Mouse (Mus musculus) ES-Bruce4 (cell line): ENCODE data around the gene Fbh1. TPM values are rescaled to one million over a fixed set of nuclear protein-coding genes. Genes with fewer than 3 reads are reported as not detected.

Experiments
- H3K27ac ChIP-seq: 2 replicates; pipeline ENCODE4 v1.5.1; 2012; ENCODE audit warnings: low read length, inconsistent platforms; ENCODE audit not compliant: insufficient read depth
- H3K27me3 ChIP-seq: 2 replicates; pipeline ENCODE4 v1.6.1; 2012; ENCODE audit warnings: mild to moderate bottlenecking, low read length, inconsistent platforms; ENCODE audit not compliant: control insufficient read depth, poor library complexity, insufficient read depth, severe bottlenecking
- H3K36me3 ChIP-seq: 2 replicates; pipeline ENCODE4 v1.6.1; 2012; ENCODE audit warnings: inconsistent platforms, mild to moderate bottlenecking, low read length, moderate library complexity; ENCODE audit not compliant: control insufficient read depth, poor library complexity, insufficient read depth, severe bottlenecking
- H3K4me1 ChIP-seq: one replicate; pipeline ENCODE4 v1.8.1; 2011; ENCODE audit warnings: low read length; ENCODE audit not compliant: control insufficient read depth, insufficient read depth
- H3K4me3 ChIP-seq: 2 replicates; pipeline ENCODE4 v1.5.1; 2011; ENCODE audit warnings: low read depth, mild to moderate bottlenecking, low read length
- H3K9ac ChIP-seq: 2 replicates; pipeline ENCODE4 v1.6.1; 2012; ENCODE audit warnings: low read depth, mild to moderate bottlenecking, inconsistent platforms; ENCODE audit not compliant: poor library complexity, severe bottlenecking
- H3K9me3 ChIP-seq: replicated peaks from 2 replicates; pipeline ENCODE4 v1.6.1; 2012; ENCODE audit warnings: mild to moderate bottlenecking, low read length, inconsistent platforms; ENCODE audit not compliant: control insufficient read depth, poor library complexity, insufficient read depth, severe bottlenecking
- CTCF ChIP-seq: IDR thresholded peaks from one replicate; pipeline ENCODE4 v1.8.1; 2011; ENCODE audit warnings: low read depth, low read length
- EP300 ChIP-seq: IDR thresholded peaks from 2 replicates; pipeline ENCODE4 v1.6.1; 2011; ENCODE audit warnings: low read depth, low read length; ENCODE audit not compliant: insufficient read depth
- POLR2A ChIP-seq: IDR thresholded peaks from one replicate; pipeline ENCODE4 v1.8.1; 2011; ENCODE audit warnings: low read length; ENCODE audit not compliant: insufficient read depth
- polyA plus RNA-seq: library from polyadenylated mRNA; stranded (reverse); fragments of >200 nt; gene quantifications from 2 replicates; pipeline ENCODE4 v1.2.4, GENCODE M21; 2011; ENCODE audit warnings: low read depth; ENCODE audit not compliant: missing spikeins, insufficient read depth, insufficient read length

Fbh1 gene
- polyA plus RNA-seq, result 73.7 and 87.9 TPM in 2 replicates

DNA sequence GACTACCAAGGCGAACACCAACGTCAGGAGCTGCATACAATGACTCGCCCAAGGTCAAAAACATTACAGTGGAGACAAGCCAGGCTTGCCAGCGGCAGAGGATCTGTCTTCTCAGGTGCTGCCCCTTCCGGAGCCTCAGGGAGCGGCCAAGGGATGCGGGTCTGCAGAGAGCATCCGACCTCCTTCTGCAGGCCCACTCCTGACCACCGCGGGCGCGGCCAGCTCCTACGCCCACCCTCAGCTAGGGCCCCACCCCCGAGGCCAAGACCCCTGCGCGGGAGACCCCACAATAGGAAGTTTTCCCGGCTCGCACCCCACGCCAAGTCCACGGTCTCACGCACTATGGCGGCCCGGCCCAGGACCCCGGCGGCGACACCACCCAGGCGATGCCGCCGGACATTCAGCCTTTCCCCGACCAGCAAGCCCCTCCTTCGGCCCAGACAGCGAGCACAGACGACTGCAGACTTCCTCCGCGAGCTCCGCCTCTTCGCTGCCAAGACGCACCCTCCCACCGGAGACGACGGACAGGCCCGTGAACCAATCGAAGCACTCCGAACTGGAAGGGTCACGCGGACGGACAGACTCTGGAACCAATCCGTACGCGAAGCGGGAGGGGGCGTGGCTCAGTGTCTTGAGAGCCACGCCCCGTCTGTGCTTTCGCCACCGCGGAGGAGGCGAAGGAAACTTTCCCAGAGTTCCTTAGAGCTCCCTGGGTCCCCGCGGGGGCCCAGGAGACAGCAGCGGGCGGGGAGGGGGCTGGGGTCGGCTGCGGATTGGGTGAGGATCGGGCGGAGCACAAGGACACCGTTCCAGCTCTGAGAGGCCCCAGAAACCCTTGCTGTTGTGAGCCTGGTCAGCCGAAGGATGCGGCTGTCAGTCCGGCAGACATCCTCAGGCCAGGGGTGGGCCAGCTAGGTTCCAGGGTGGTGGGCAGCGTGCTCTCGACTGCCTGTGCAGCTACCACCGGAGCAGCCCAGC is at the start of gene Fbh1, which contains the start of gene Ankrd16:
Fbh1 (minus strand) TSS at position 492 of the 978 bp plus-strand sequence.
Ankrd16 (plus strand) TSS at position 786 of the 978 bp plus-strand sequence.
- peak within 1 kb of the TSS; percentile 84 for H3K4me3 ChIP-seq

DNA sequence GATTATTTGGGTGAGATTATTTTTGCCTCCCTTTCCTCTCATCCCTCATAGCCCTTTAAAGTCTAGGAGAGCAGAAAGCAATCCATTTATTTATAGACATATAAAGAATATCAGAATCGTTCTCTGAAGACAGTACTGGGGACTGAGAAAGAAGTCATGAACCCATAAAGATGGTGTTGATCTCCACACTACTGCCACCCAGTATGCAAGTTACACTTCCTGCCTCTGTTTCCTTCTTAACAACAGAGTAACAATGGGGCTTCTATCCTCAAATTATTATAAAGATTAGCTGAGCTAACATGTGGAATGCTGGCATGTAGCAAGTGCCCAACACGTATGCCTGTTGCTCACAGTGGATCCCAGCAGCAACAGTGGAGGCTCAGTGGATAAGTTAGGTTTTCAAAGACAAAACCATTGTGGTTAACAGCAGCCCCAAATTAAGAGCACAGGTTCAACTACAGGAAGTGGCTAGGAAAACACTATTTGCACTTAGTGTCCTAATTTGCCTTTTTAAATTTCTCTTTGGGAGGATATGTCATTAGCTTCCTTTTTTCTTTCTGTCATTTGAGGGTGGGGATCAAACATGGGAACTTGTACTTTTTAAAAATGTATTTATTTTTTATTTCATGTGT is 24.0 kb upstream of the Fbh1 start:
- no peak overlapping the region for H3K9ac ChIP-seq
- H3K9me3 ChIP-seq, result no peaks in the 10 kb centered on the region
- TF ChIP-seq POLR2A (no peak), EP300 (no peak), CTCF (no peak)
- no peaks in the 10 kb centered on the region for H3K27me3 ChIP-seq
- H3K27ac ChIP-seq, result no peak overlapping the region
- no peak overlapping the region for H3K4me3 ChIP-seq
- H3K36me3 ChIP-seq, result no peaks in the 10 kb centered on the region
- H3K4me1 ChIP-seq, result no peaks in the 10 kb centered on the region

More for the DNA sequence above, at the start of gene Fbh1, which contains the start of gene Ankrd16:
- TF ChIP-seq POLR2A (no peak), EP300 (no peak), CTCF (no peak)
- Histone ChIP-seq H3K9ac (peak within 1 kb of the TSS; percentile 76), H3K27ac (no peak within 1 kb of the TSS; the same call in 1 of the 2 replicates), H3K36me3 (no peaks in the 10 kb centered on the region; the same call in none of the 2 replicates), H3K9me3 (no peaks in the 10 kb centered on the region), H3K4me1 (no peaks in the 10 kb centered on the region), H3K27me3 (no peaks in the 10 kb centered on the region)

DNA sequence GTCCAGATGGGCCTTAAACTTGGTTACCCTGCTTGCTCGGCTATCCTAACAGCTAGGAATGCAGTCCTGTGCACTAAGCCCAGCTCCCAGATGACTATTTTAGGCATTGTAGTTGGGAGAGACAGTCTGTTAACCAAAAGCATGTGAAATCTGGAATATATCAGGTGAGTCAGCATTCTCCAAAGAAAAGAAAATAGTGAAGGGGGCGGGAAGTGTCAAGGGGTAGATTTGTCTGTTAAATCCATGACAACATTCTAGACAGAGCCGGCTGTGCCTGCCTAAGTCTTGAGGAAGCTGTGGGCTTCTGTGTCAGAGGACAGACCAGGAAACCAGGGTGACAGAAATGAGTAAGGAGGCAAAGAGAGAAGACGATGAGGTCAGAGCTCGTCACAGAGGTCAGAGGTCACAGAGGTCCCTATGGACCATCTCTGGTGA is 20.6 kb upstream of the Fbh1 start:
- H3K4me3 ChIP-seq, result no peak overlapping the region
- no peaks in the 10 kb centered on the region for H3K4me1 ChIP-seq
- no peaks in the 10 kb centered on the region for H3K9me3 ChIP-seq
- H3K27ac ChIP-seq, result no peak overlapping the region
- H3K27me3 ChIP-seq, result no peaks in the 10 kb centered on the region
- no peak overlapping the region for H3K9ac ChIP-seq
- no peaks in the 10 kb centered on the region for H3K36me3 ChIP-seq
- TF ChIP-seq POLR2A (no peak), EP300 (no peak), CTCF (no peak)

DNA sequence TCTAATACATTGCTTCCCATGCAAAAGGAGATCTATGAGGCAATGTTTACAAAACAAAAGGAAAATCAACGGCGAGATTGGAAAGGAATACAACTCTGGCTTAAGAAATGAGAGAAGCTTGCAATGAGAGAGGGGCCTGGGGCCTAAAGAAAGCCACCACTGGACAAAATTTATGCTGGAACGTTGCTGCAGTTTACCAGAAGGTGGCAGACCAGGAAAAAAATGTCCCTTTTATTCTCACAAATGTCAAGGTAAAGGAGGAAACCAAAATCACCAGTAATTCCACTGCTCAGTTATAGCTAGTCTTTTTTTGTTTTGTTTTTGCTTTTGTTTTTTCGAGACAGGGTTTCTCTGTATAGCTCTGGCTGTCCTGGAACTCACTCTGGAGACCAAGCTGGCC is 17.3 kb upstream of the Fbh1 start:
- no peak overlapping the region for H3K9ac ChIP-seq
- TF ChIP-seq POLR2A, result no peak
- TF ChIP-seq CTCF, result no peak
- TF ChIP-seq EP300, result no peak

DNA sequence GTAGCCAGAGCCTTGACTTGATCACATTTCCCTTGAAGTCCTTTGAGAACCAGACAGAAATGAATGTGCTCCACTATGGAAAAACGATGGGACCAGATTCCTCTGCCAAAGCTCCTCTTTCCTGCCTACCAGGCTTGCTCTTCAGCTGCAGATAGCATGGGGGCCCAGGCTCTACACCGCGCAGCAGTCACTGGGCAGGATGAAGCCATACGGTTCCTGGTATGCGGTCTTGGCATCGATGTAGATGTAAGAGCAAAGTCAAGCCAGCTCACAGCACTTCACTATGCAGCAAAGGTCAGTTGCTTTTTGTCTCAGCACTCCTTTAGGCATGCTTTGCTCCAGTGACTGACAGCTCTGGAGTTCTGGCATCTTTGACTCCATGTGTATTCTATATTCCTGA is 6.8 kb upstream of the Fbh1 start:
- no peak overlapping the region for H3K4me3 ChIP-seq
- peaks cover 12% of the 10 kb centered on the region for H3K36me3 ChIP-seq
- H3K27me3 ChIP-seq, result no peaks in the 10 kb centered on the region
- H3K4me1 ChIP-seq, result no peaks in the 10 kb centered on the region
- H3K9ac ChIP-seq, result no peak overlapping the region
- no peaks in the 10 kb centered on the region for H3K9me3 ChIP-seq
- no peak overlapping the region for H3K27ac ChIP-seq
- no peak for TF ChIP-seq POLR2A
- no peak for TF ChIP-seq CTCF
- no peak for TF ChIP-seq EP300

More for the DNA sequence above, 17.3 kb upstream of the Fbh1 start:
- Histone ChIP-seq H3K27me3 (no peaks in the 10 kb centered on the region), H3K27ac (no peak overlapping the region), H3K9me3 (no peaks in the 10 kb centered on the region), H3K4me1 (no peaks in the 10 kb centered on the region), H3K36me3 (0 out of 2 replicates have a peak, but pooled peaks cover 3% of the 10 kb centered on the region), H3K4me3 (no peak overlapping the region)
